Mouse (Mus musculus) limb, embryonic 14.5 days (tissue): ENCODE measurements around the gene Prpf8. TPM values are rescaled to one million over a fixed set of nuclear protein-coding genes. Genes with fewer than 3 reads are reported as not detected.

ENCODE experiments used
- ATAC-seq: fragments of 200-750 bp; cut with Nextera tagmentation; 2 replicates; pipeline ENCODE4 v1.8.0; 2017; ENCODE audit warnings: low read depth, moderate number of reproducible peaks, moderate TSS enrichment; ENCODE audit not compliant: low FRiP score
- DNase-seq: peaks from one replicate; pipeline ENCODE4 v3.0.0-alpha.2; 2015; ENCODE audit warnings: low spot score
- H3K27ac ChIP-seq: fragments of 300-500 bp; sonication (generic); replicated peaks from 2 replicates; pipeline ENCODE4 v1.5.1; 2014; ENCODE audit warnings: low read depth, mild to moderate bottlenecking, low read length, moderate library complexity, mixed read lengths
- H3K27me3 ChIP-seq: fragments of 300-500 bp; sonication (generic); 2 replicates; pipeline ENCODE4 v1.6.1; 2014; ENCODE audit warnings: low read length, mixed read lengths; ENCODE audit not compliant: control insufficient read depth, insufficient read depth
- H3K36me3 ChIP-seq: fragments of 300-500 bp; sonication (generic); 2 replicates; pipeline ENCODE4 v1.6.1; 2014; ENCODE audit warnings: mild to moderate bottlenecking, low read length, moderate library complexity, mixed read lengths; ENCODE audit not compliant: control insufficient read depth, insufficient read depth
- H3K4me1 ChIP-seq: fragments of 300-500 bp; sonication (generic); 2 replicates; pipeline ENCODE4 v1.6.1; 2014; ENCODE audit warnings: antibody characterized with exemption, low read length, mixed read lengths; ENCODE audit not compliant: control insufficient read depth, insufficient read depth
- H3K4me2 ChIP-seq: fragments of 300-500 bp; sonication (generic); replicated peaks from 2 replicates; pipeline ENCODE4 v1.6.1; 2014; ENCODE audit warnings: low read depth, mild to moderate bottlenecking, low read length, moderate library complexity; ENCODE audit not compliant: severe bottlenecking
- H3K4me3 ChIP-seq: fragments of 300-500 bp; sonication (generic); replicated peaks from 2 replicates; pipeline ENCODE4 v1.5.1; 2014; ENCODE audit warnings: low read length
- H3K9ac ChIP-seq: fragments of 300-500 bp; sonication (generic); 2 replicates; pipeline ENCODE4 v1.6.1; 2014; ENCODE audit warnings: mild to moderate bottlenecking, low read depth, low read length, moderate library complexity; ENCODE audit not compliant: severe bottlenecking
- H3K9me3 ChIP-seq: fragments of 300-500 bp; sonication (generic); 2 replicates; pipeline ENCODE4 v1.6.1; 2016; ENCODE audit warnings: low read length; ENCODE audit not compliant: control insufficient read depth
- POLR2A ChIP-seq: fragments of 200-500 bp; IDR thresholded peaks from 2 replicates; pipeline ENCODE4 v1.8.0; 2012; ENCODE audit warnings: inconsistent platforms, mild to moderate bottlenecking, moderate library complexity, borderline replicate concordance; ENCODE audit not compliant: insufficient read depth, insufficient read length; ENCODE audit errors: extremely low read depth
- WGBS: fragments of 180-500 bp; shearing (Covaris S2); extraction: QIAGEN DNeasy Blood & Tissue Kit; methylation state at CpG from one replicate; pipeline ENCODE4 v1.1.7; 2014; 5-methylcytosine and 5-hydroxymethylcytosine counted together
- polyA plus RNA-seq, 2 experiments: library from polyadenylated mRNA; depleted of rRNA in 1 of 2; stranded (reverse) in 1 of 2; unstranded in 1 of 2; fragments of >200 nt; fragmentation: Nextera tagmentation in 1 of 2; extraction: Ambion mirVana in 1 of 2; gene quantifications; 2 replicates each; pipeline versions ENCODE4 v1.2.1 to v1.2.3; 2012 to 2014

The Prpf8 gene
- polyA plus RNA-seq, 2 experiments = 85.9 to 123 TPM

DNA sequence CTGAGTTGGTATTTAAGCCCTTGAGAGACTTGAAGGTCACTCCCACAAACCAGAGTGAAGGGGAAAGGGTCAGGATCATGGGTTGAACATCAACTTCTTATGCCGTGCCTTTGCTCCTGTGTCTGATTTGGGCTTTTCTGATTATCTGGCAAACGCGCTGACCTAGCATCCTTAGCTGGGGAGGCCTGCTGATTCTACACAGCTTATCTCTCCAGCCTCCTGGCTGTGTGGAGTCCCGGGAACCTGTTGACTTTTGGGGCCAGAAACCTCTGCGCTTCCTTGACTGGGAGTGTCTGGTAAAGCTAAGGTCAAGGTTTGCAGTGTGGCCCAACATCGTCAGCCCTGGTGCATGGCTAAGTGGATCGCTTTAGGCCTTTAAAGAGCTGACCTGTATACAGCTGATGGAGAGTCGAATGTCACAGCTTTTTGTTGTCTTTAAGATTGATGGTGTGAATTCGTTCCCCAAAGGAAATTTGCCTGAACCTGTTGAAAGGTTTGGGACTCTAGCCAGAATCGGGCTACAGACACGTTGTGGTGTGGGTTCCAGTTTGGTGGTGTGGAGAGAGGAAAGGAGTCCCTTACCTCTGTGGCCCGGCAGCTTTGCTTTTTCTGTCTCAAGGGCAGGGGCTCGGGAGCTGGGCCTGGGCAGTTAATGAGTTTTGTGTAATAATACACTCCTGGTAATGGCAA, 48.6 kb downstream of the Prpf8 start:
- H3K4me1 ChIP-seq = peaks cover 11% of the 10 kb centered on the region; the same call in 1 of the 2 replicates
- no peak for DNase-seq
- ATAC-seq = no peak
- TF ChIP-seq POLR2A = no peak
- H3K27ac ChIP-seq = no peak overlapping the region
- no peak overlapping the region for H3K9ac ChIP-seq
- no peaks in the 10 kb centered on the region for H3K9me3 ChIP-seq
- no peak overlapping the region for H3K4me2 ChIP-seq
- no peaks in the 10 kb centered on the region for H3K27me3 ChIP-seq
- 48% methylated on average over 13 of the region's 13 CpGs for WGBS
- H3K36me3 ChIP-seq = no peaks in the 10 kb centered on the region
- H3K4me3 ChIP-seq = no peak overlapping the region

- H3K4me1 ChIP-seq = peaks cover 8% of the 10 kb centered on the region; the same call in 1 of the 2 replicates
- ATAC-seq = no peak
- H3K4me3 ChIP-seq = no peak overlapping the region
- no peaks in the 10 kb centered on the region for H3K9me3 ChIP-seq
- H3K9ac ChIP-seq = no peak overlapping the region
- no peaks in the 10 kb centered on the region for H3K27me3 ChIP-seq
- DNase-seq = no peak
- H3K27ac ChIP-seq = no peak overlapping the region
- H3K4me2 ChIP-seq = no peak overlapping the region
- no peak for TF ChIP-seq POLR2A
- H3K36me3 ChIP-seq = no peaks in the 10 kb centered on the region
- 86% methylated on average over 12 of the region's 12 CpGs for WGBS
Measured at GRCm38 (mm10) chr11:75536255-75537024, 49.8 kb downstream of the Prpf8 start.

- WGBS = 87% methylated on average over 8 of the region's 8 CpGs
- no peak overlapping the region for H3K27ac ChIP-seq
- no peak for TF ChIP-seq POLR2A
- H3K9ac ChIP-seq = no peak overlapping the region
- no peaks in the 10 kb centered on the region for H3K36me3 ChIP-seq
- H3K4me2 ChIP-seq = no peak overlapping the region
- no peak overlapping the region for H3K4me3 ChIP-seq
- ATAC-seq = no peak
- peaks cover 8% of the 10 kb centered on the region; the same call in 1 of the 2 replicates for H3K4me1 ChIP-seq
- no peaks in the 10 kb centered on the region for H3K9me3 ChIP-seq
- no peak for DNase-seq
- H3K27me3 ChIP-seq = no peaks in the 10 kb centered on the region
Measured at GRCm38 (mm10) chr11:75537025-75537414, 50.4 kb downstream of the Prpf8 start.

DNA sequence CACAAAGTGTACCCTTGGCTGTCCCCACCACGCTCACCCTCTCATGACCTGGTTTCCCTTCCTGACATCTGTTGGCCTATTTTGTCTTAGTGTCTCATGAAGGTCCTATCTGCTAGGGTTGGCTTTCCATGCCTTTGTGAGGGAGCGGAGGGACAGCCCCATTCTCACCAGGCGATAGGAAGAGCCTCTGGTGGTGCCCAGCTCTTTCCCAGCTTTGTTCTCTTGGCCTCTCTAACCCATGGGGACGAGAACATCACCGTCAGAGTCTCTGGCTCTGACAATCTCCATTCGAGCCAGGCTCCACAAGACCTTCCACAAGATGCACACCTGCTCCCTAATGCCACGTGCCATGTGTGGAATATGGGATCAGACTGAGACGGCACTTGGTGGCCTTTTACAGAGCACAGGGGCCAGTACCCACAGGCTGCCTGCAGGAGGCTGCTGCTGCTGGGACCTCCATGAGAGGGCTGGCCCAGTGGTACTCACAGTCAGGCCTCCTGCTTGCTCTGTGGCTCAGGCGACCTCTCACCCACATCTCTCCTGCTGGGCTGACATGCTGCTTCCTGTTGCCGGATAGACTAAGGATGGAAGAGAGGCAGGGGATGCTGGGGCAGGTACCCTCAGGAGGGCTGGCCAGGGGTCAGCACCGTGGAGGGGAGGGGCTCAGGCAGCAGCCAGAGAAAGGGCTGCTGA, 51.0 kb downstream of the Prpf8 start:
- no peak overlapping the region for H3K4me3 ChIP-seq
- 53% methylated on average over 11 of the region's 11 CpGs for WGBS
- TF ChIP-seq POLR2A = no peak
- ATAC-seq (no peak), DNase-seq (no peak)
- H3K9me3 ChIP-seq = no peaks in the 10 kb centered on the region
- H3K4me2 ChIP-seq = no peak overlapping the region
- H3K9ac ChIP-seq = peak overlapping the region; percentile 5; the same call in 1 of the 2 replicates
- H3K36me3 ChIP-seq = no peaks in the 10 kb centered on the region
- H3K4me1 ChIP-seq = peaks cover 2% of the 10 kb centered on the region; the same call in 1 of the 2 replicates
- no peak overlapping the region for H3K27ac ChIP-seq
- H3K27me3 ChIP-seq = no peaks in the 10 kb centered on the region
